Mouse (Mus musculus) ES-E14 (cell line): ENCODE results near the gene Ddr1.

Source experiments
- MAFK ChIP-seq: IDR thresholded peaks from 2 replicates; pipeline ENCODE4 v1.6.1; 2014; ENCODE audit warnings: mild to moderate bottlenecking, low read depth, low read length, inconsistent platforms; ENCODE audit not compliant: insufficient read depth
- ZNF384 ChIP-seq: IDR thresholded peaks from 2 replicates; pipeline ENCODE4 v1.6.1; 2012; ENCODE audit warnings: low read depth, low read length, inconsistent platforms

GRCm38 (mm10) chr17:35725286-35726232 is 21.1 kb upstream of the Ddr1 start:
- TF ChIP-seq ZNF384 (peak; percentile 55; the same call in 1 of the 2 replicates), MAFK (peak; percentile 62; the same call in 1 of the 2 replicates)
